Mouse (Mus musculus) megakaryocyte, embryonic 14.5 days (primary cell): ENCODE measurements at regions not wholly inside any gene's neighbourhood (a gene's known extent, or its start where the extent isn't known, plus 50 kb on each side); places are given as distances from the start of the nearest gene placed in this dataset.

Experiments used
- FLI1 ChIP-seq: IDR thresholded peaks from 2 replicates; pipeline ENCODE4 v1.6.1; 2012; ENCODE audit warnings: low read length, inconsistent platforms, mixed read lengths
- GATA1 ChIP-seq: IDR thresholded peaks from 3 replicates; pipeline ENCODE4 v1.6.1; 2012; ENCODE audit warnings: mixed read lengths, low read length, inconsistent platforms, borderline replicate concordance

DNA sequence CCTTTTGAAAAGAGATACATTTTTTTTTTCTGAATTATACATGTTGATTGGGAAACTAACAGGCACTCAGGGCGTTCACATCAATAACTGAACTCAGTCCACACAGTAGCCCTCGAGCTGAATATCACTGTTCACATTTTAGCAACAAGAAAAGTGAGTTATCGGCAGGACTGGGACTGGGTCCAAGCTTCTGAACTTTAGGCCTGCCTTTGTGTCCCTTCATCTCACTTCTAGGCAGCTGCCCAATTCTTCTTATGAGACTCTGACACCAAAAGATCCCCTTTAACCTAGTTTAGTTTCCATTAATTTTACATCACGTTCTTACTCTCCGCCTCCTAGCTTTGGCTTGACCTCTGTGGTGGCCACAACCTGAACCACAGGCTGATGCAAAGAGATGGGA is 242.7 kb downstream of the Rsl24d1 start:
- TF ChIP-seq GATA1 (no peak), FLI1 (no peak)
